Mouse (Mus musculus) intestine, postnatal 0 days (tissue): Measurements from ENCODE around the gene Camk2g. TPM values are rescaled to one million over a fixed set of nuclear protein-coding genes. Genes with fewer than 3 reads are reported as not detected.

Source experiments
- ATAC-seq: fragments of 200-750 bp; cut with Nextera tagmentation; 2 replicates; pipeline ENCODE4 v1.8.0; 2017; ENCODE audit warnings: mild to moderate bottlenecking, moderate TSS enrichment, moderate library complexity
- H3K27ac ChIP-seq: fragments of 300-500 bp; sonication (generic); 2 replicates; pipeline ENCODE4 v1.5.1; 2014; ENCODE audit warnings: mild to moderate bottlenecking, low read depth, low read length, moderate library complexity
- H3K27me3 ChIP-seq: fragments of 300-500 bp; sonication (generic); replicated peaks from 2 replicates; pipeline ENCODE4 v1.6.1; 2014; ENCODE audit warnings: low read length, mixed read lengths; ENCODE audit not compliant: control insufficient read depth, insufficient read depth
- H3K36me3 ChIP-seq: fragments of 300-500 bp; sonication (generic); 2 replicates; pipeline ENCODE4 v1.6.1; 2014; ENCODE audit warnings: mild to moderate bottlenecking, moderate library complexity; ENCODE audit not compliant: control insufficient read depth, insufficient read depth
- H3K4me1 ChIP-seq: fragments of 300-500 bp; sonication (generic); replicated peaks from 2 replicates; pipeline ENCODE4 v1.6.1; 2014; ENCODE audit warnings: antibody characterized with exemption, low read length, mixed read lengths; ENCODE audit not compliant: control insufficient read depth, insufficient read depth
- H3K4me2 ChIP-seq: fragments of 300-500 bp; sonication (generic); replicated peaks from 2 replicates; pipeline ENCODE4 v1.6.1; 2014; ENCODE audit warnings: low read depth, mild to moderate bottlenecking, moderate library complexity
- H3K4me3 ChIP-seq: fragments of 300-500 bp; sonication (generic); 2 replicates; pipeline ENCODE4 v1.5.1; 2014; ENCODE audit warnings: low read depth, low read length
- H3K9ac ChIP-seq: fragments of 300-500 bp; sonication (generic); 2 replicates; pipeline ENCODE4 v1.6.1; 2014; ENCODE audit warnings: mild to moderate bottlenecking, low read depth, low read length
- H3K9me3 ChIP-seq: fragments of 300-500 bp; sonication (generic); 2 replicates; pipeline ENCODE4 v1.6.1; 2016; ENCODE audit warnings: mixed run types; ENCODE audit not compliant: control insufficient read depth
- CTCF ChIP-seq: sonication (generic); IDR thresholded peaks from 2 replicates; pipeline ENCODE4 v1.5.1; 2016; ENCODE audit warnings: low read depth, mild to moderate bottlenecking, control low read depth, antibody characterized with exemption, moderate library complexity
- WGBS: fragments of 180-500 bp; shearing (Covaris S2); extraction: QIAGEN DNeasy Blood & Tissue Kit; methylation state at CpG from one replicate; pipeline ENCODE4 v1.1.7; 2014; 5-methylcytosine and 5-hydroxymethylcytosine counted together
- microRNA-seq: library from miRNA; unstranded; fragments of <30 nt; microRNA quantifications from one replicate; pipeline ENCODE4, GENCODE M21; 2016
- polyA plus RNA-seq: library from polyadenylated mRNA; unstranded; fragments of >200 nt; fragmentation: Nextera tagmentation; extraction: Ambion mirVana; gene quantifications from 2 replicates; pipeline ENCODE4 v1.2.1, GENCODE M21; 2015

The Camk2g gene
- polyA plus RNA-seq, 1 experiment from 2014 or later: 27.6 TPM

DNA sequence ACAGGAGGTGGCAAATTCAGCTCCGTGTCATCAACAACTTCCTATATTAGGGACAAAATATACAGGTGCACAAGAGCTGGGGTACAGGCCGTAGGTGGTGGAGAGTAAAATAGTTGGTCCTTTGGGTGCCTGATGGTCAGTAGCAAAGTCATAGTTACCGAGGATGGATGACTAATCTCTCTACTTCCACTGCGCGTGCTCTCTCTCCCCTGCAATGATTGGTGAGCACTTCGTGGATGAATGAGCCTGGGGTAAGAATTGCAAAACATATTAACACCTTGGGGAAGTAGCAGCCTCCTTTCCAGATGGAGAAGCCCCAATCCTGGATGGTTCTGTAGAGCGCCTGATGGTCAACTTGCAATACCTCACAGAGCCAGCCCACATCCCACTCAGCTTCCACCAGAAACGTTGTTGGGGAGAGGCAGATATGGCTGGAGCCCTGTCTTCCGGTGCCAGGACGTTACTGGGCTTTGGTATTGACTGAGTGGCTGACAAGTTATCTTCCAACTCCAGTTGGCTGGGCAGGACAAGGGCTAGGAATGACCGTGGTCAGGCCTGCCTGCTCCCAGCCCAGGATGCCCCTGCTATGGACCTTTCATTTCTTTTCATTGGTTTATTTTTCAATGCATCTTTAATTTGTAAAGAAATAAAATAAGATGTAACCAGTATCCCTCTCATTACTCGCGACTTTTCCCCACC lies 99.6 kb downstream of the Camk2g start:
- Histone ChIP-seq H3K4me2 (peak overlapping the region; percentile 89), H3K4me1 (peaks cover 6% of the 10 kb centered on the region; the same call in 1 of the 2 replicates), H3K27ac (peak overlapping the region; percentile 96), H3K9me3 (no peaks in the 10 kb centered on the region), H3K27me3 (no peaks in the 10 kb centered on the region), H3K4me3 (peak overlapping the region; percentile 91), H3K9ac (peak overlapping the region; percentile 92; the same call in 1 of the 2 replicates), H3K36me3 (peaks cover 46% of the 10 kb centered on the region)
- ATAC-seq: no peak; the same call in 1 of the 2 replicates
- 42% methylated on average over 13 of the region's 13 CpGs for WGBS
- no peak for TF ChIP-seq CTCF

DNA sequence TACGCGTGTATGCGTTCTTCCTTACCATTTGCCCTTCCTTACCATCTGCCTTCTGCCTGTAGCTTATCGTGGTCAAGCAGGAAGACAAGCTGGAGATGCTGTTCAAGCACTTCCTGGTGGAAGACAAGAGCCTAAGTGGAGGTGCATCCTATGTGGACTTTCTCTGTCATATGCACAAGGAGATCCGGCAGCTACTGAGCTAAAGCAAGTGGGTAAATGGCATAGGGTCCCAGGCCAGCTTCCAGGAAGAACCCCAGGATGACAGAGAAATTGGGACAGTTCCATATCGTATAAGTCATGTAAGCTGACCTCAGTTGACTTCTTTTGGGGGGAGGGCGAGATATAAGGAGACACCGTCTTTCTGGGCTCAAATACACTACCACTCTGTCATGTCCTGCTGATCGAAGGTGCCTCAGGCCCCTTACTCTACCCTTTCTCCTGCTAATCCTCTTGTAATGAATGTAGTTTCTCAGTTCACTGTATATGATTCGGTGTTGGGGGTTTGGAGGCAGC lies 100.2 kb downstream of the Camk2g start:
- Histone ChIP-seq H3K36me3 (peaks cover 53% of the 10 kb centered on the region), H3K4me1 (peaks cover 6% of the 10 kb centered on the region; the same call in 1 of the 2 replicates), H3K4me2 (no peak overlapping the region), H3K9ac (no peak overlapping the region), H3K27ac (no peak overlapping the region), H3K4me3 (no peak overlapping the region), H3K27me3 (no peaks in the 10 kb centered on the region), H3K9me3 (no peaks in the 10 kb centered on the region)
- 88% methylated on average over 10 of the region's 10 CpGs for WGBS
- TF ChIP-seq CTCF: no peak
- no peak for ATAC-seq

DNA sequence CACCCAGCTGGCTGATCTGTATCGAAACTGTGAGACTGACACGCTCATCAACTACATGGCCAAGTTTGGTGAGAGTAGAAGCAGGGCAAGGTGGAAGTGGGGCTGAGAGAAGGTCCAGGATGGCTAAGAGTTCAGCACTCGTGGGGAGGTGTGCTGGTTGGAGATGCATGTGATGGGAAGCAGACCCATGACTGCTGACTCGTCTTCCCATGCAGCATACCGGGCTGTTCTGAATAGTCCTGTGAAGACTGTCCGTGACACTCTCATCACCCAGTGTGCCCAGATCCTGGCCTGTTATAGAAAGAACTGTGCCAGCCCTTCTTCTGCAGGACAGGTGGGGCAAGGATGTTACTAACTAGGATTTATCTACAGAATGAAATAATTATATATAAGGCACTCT lies 102.1 kb downstream of the Camk2g start:
- H3K4me1 ChIP-seq: peaks cover 6% of the 10 kb centered on the region; the same call in 1 of the 2 replicates
- ATAC-seq: no peak
- no peak overlapping the region for H3K4me2 ChIP-seq
- peaks cover 72% of the 10 kb centered on the region for H3K36me3 ChIP-seq
- H3K9ac ChIP-seq: no peak overlapping the region
- H3K4me3 ChIP-seq: no peak overlapping the region
- no peaks in the 10 kb centered on the region for H3K9me3 ChIP-seq
- 83% methylated on average over 6 of the region's 6 CpGs for WGBS
- H3K27me3 ChIP-seq: no peaks in the 10 kb centered on the region
- TF ChIP-seq CTCF: no peak
- no peak overlapping the region for H3K27ac ChIP-seq

DNA sequence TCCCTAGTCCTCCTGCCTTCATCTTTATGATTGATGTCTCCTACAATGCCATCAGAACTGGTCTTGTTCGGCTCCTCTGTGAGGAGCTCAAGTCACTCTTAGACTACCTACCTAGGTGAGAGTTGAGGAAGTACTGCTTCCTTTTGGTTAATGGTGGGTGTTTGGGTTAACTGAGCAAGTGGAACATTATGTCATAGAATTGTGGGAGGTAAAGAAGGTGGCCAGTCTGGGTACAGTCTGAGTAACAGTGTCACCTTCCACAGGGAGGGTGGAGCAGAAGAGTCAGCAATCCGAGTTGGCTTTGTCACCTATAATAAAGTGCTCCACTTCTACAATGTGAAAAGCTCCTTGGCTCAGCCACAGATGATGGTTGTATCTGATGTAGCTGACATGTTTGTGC lies 104.9 kb downstream of the Camk2g start:
- Histone ChIP-seq H3K27me3 (no peaks in the 10 kb centered on the region), H3K9ac (no peak overlapping the region), H3K4me1 (no peaks in the 10 kb centered on the region), H3K27ac (0 out of 2 replicates have a peak overlapping the region, but pooled peaks have one; percentile 1), H3K9me3 (no peaks in the 10 kb centered on the region), H3K36me3 (peaks cover 99% of the 10 kb centered on the region), H3K4me3 (no peak overlapping the region), H3K4me2 (no peak overlapping the region)
- ATAC-seq: no peak
- WGBS: 78% methylated on average over 2 of the region's 2 CpGs
- no peak for TF ChIP-seq CTCF

DNA sequence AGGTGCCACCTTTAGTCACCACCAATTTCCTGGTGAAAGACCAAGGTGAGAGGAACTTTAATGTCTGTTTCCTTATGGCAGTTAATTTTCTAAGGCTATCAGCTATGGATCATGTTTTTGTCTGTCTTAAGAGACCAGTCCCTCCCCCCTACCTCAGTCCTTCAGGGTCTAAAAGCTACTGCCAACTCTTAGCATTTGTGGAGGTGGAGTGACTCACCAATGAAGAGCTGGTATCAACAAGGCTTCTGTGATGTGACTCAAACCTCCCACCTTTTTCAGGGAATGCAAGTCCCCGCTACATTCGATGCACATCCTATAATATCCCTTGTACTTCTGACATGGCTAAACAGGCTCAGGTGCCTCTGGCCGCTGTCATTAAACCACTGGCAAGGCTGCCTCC lies 107.3 kb downstream of the Camk2g start:
- no peak overlapping the region for H3K4me2 ChIP-seq
- H3K27me3 ChIP-seq: no peaks in the 10 kb centered on the region
- H3K36me3 ChIP-seq: peaks cover 98% of the 10 kb centered on the region
- no peak overlapping the region for H3K27ac ChIP-seq
- no peak for ATAC-seq
- 98% methylated on average over 3 of the region's 3 CpGs for WGBS
- no peaks in the 10 kb centered on the region for H3K4me1 ChIP-seq
- H3K4me3 ChIP-seq: no peak overlapping the region
- TF ChIP-seq CTCF: no peak
- H3K9ac ChIP-seq: no peak overlapping the region
- H3K9me3 ChIP-seq: no peaks in the 10 kb centered on the region

Small RNA genes lying within 50 kb of the gene (microRNA-seq; reads per million reads assigned to microRNA genes)
- 1.4 reads per million for gene Mir6946

Other genes starting within 250 kb of the Camk2g start
- gene Ppp3cb, start 247.5 kb downstream of the Camk2g start, polyA plus RNA-seq: 24.2 and 24.4 TPM in 2 replicates
- 2.2 and 2.6 TPM in 2 replicates for gene Usp54, start 153.0 kb downstream of the Camk2g start, polyA plus RNA-seq
- not detected in 2 replicates for gene Myoz1, start 137.5 kb downstream of the Camk2g start, polyA plus RNA-seq
- gene Synpo2l, start 125.7 kb downstream of the Camk2g start, polyA plus RNA-seq: 0.23 and 0.27 TPM in 2 replicates
- gene Sec24c, start 119.8 kb downstream of the Camk2g start, polyA plus RNA-seq: 51.0 and 53.8 TPM in 2 replicates
- 7.4 and 8.4 TPM in 2 replicates for gene Fut11, start 99.1 kb downstream of the Camk2g start, polyA plus RNA-seq
- 143 and 150 TPM in 2 replicates for gene Chchd1, start 91.1 kb downstream of the Camk2g start, polyA plus RNA-seq
- gene Zswim8, start 86.5 kb downstream of the Camk2g start, polyA plus RNA-seq: 15.0 and 19.0 TPM in 2 replicates
- gene Ndst2, start 59.5 kb downstream of the Camk2g start, polyA plus RNA-seq: 9.8 and 12.4 TPM in 2 replicates
- gene Plau, start 42.6 kb upstream of the Camk2g start, polyA plus RNA-seq: 2.7 and 3.8 TPM in 2 replicates
- gene Vcl, start 135.3 kb upstream of the Camk2g start, polyA plus RNA-seq: 33.8 and 33.9 TPM in 2 replicates